Mouse (Mus musculus) left cerebral cortex, adult 11 months (tissue): ENCODE data around the gene Brk1.

Experiments used
- DNase-seq: peaks from one replicate; pipeline ENCODE4 v3.0.0; 2022; ENCODE audit warnings: low spot score

Brk1 gene

GRCm38 (mm10) chr6:113623941-113624751 is 19.6 kb downstream of the Brk1 start, which contains the start of gene Vhl:
TSS of gene Vhl (plus strand) at chr6:113623959.
- peak; percentile 77 for DNase-seq

DNA sequence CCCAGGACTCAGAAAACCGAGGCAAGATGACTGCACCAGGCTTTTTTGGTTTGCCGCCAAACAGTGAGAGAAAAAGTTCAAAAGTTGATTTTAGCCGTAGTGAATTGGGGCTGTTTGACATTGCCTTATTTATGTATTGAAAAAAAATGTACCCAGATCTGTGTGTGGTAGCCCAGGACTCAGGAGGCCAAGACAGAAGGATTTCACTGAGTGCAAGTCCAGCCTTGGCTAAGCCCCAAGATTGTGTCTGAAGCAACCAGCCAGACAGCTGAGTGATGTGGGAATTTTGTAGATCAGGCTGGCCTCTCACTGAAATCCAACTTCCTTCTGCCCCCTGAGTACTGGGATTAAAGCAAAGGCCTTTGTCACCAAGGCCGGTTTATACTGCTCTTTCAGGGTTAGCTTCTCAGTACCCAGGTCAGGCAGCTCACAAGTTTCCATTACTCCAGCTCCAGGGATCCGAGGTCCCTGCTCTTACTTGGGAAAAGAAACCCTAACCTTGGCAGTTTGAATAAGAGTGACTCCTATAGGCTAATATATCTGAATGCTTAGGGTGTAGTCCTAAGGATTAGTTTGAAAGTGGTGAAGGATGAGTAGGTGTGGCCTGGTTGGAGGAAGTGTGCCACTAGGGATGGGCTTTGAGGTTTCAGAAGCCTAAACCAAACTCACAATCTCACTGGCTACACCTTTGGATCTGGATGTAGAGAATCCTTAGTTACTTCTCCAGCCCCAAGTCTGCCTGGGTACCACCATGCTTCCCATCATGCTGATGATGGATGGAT is 20.6 kb downstream of the Brk1 start:
- no peak for DNase-seq

- DNase-seq: no peak
Observed at GRCm38 (mm10) chr6:113630322-113630721, 25.8 kb downstream of the Brk1 start.

DNA sequence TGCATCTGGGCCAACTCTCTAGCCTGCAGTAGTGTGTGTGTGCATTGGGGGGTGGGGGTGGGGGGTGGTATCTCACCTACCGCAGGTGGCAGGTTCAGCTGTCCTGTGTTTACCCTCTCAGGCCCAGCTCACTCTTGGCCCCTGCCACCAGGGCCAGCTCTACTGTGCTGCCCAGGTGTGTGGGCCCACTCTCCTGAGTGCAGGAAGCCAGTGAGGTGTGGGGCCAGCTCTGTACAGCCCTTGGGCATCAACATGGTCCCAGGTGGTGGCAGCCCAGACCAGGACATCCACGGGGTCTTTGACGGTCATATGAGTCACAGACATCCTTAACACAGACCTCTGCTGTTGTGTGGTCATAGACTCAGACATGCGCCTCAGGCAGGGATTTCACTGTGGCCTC is 28.3 kb downstream of the Brk1 start:
- no peak for DNase-seq

- DNase-seq: peak; percentile 90
Observed at GRCm38 (mm10) chr6:113638302-113639040, 33.9 kb downstream of the Brk1 start, which contains the start of gene Irak2. TSS of gene Irak2 (plus strand) at chr6:113638467.

DNA sequence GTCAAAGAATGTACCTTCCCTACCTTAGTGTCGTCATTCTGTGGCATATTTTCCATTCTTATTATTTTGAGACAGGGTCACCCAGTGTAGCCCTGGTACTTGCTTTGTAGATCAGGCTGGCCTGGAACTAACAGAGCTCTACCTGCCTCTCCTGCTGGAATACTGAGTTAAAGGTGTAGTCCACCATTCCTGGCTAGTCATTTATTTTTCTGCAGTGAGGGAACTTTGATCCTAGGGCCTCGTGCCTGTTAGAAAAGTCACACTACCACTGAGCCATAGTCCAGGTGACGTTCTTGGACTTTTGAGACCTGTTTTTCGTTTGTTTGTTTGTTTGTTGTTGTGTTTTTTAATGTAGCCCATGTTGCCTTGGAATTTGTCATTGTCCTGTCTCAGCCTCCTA is 34.6 kb downstream of the Brk1 start:
- DNase-seq: no peak

- DNase-seq: no peak
Observed at GRCm38 (mm10) chr6:113642605-113643004, 38.0 kb downstream of the Brk1 start.

DNA sequence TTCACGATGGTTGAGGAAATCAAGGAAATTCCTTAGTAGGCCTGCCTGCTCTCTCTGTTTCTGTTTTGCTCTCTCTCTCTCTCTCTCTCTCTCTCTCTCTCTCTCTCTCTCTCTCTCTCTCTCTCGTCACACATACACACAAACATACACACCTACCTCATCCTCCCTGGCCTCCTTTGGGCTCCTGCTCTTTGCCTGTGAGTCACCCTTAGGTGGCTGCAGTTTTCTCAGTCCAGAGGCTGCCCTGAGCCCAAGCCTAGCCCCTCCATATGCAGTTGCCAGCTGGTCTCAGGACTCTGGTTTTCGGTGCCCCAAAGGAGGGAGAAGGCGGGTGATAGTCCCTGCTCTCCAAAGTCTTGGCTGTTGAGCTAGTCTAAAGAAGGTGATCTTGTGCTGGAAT is 38.4 kb downstream of the Brk1 start:
- no peak for DNase-seq

DNA sequence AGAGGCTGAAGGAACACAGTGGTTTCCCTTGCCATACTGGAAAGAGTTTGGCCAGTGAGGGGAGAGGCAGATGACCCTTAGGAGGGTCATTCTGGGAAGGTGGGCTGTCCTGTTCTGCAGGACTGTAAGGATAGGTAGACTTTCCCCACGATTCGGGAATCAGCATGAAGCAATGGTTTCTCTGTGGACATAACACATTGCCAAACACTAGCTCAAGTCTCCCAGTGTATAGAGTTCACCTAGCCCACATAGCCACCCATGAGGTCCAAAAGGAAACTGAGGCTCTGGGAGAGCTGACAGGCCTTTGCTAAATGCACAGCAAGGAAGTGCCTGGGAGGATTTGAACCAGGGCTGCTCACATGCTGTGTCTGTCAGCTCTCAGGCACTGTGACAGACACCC is 39.4 kb downstream of the Brk1 start:
- DNase-seq: no peak

GRCm38 (mm10) chr6:113644808-113645207 is 40.2 kb downstream of the Brk1 start:
- no peak for DNase-seq

GRCm38 (mm10) chr6:113649346-113650196 is 45.0 kb downstream of the Brk1 start:
- no peak for DNase-seq

DNA sequence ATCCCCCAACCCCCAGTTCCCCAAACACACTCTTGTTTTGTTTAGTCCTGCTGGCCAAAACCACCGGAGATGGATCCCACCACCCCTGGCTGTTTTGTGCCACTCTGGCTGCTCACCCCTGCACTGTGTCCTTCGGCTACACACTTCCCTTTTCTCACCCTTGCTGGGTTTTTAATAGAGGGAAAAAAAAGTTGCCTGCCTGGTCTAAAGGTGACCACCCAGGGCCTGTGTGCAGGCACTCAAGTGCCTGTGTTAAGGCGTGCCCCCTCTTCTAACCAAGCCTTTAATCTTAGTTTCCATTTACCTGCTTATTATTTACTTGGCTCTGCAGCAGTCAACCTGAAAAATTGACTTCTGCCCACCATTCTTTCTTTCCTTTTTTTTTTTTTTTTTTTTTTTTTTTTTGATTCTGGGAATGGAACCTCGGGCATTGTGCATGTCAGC is 45.6 kb downstream of the Brk1 start:
- DNase-seq: no peak

DNA sequence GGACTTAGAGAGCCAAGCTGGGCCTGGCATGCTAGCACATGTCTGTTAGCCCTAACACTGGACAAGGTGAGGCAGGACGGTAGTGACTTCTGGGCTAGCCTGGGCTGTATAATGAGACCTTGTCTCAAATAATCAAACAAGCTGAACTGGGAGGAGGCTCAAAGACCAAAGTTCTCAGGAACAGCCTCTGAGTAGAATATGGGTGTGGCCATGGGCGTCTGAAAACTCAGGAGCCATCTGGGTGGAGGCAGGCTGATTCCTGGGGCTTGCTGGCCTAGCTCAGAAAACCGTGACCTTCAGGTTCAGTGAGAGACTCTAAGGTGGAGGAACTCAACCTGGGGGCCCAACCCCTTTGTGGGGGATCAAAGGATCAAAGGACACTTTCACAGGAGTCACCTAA is 47.1 kb downstream of the Brk1 start:
- no peak for DNase-seq

GRCm38 (mm10) chr6:113653551-113653950 is 49.0 kb downstream of the Brk1 start:
- DNase-seq: no peak

DNA sequence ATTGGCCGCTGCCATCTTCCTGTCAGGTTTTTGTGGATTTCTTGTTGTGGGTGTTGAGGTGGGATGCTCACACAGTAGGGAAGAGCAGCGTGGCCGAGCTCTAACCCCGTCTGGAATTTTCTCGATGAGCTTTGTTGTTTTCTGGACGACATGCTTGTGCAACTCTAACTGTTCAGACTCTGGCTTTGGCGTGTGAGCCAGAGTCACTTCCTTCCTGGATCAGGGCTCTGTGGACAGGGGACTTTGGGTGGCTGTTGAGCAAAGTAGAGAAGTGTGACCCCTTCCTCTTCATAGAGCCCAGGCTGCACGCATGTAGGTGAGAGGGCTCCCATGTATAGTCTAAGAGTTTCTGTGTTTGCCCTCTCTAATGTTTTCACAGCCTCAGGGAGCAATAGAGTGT is 49.5 kb downstream of the Brk1 start:
- DNase-seq: no peak

GRCm38 (mm10) chr6:113654753-113655397 is 50.3 kb downstream of the Brk1 start:
- DNase-seq: no peak

DNA sequence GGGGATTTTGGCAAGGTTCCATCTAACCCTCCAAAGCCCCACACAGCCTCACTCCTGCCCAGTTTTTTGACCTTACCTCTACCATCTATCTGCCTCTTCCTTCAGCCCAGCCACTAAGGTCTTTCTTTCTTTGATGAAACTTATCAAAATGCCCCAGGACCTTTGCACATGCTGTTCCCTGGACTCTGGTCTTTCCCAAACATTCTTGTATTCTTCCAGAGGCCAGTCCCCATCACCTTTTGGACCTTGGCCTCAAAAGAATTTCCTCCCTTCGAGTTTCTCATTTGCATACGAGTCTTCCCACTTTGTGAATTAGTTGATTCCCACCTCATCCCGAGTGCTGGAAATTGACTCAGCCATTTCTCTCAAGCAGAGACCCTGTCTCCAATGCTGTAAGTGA is 50.9 kb downstream of the Brk1 start:
- no peak for DNase-seq

GRCm38 (mm10) chr6:113656847-113657246 is 52.3 kb downstream of the Brk1 start:
- no peak for DNase-seq

DNA sequence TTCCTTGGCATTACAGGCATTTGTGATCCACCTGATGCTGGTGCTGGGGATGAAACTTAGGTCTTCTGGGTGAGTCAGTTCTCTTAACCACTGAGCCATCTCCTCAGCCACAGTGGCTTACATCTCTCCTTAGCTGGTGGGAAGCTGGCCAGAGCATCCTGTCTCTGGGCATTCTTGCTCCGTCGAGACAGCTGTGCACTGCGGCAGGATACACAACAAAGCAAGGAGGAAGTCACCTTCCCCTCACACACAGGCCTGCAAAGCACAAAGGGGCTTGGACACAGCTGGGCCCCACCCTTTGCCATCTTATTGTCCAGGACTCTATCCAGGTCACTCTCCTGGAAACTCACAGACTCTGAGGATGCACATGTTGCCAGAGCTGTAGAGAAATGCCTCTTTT is 53.7 kb downstream of the Brk1 start:
- DNase-seq: no peak

DNA sequence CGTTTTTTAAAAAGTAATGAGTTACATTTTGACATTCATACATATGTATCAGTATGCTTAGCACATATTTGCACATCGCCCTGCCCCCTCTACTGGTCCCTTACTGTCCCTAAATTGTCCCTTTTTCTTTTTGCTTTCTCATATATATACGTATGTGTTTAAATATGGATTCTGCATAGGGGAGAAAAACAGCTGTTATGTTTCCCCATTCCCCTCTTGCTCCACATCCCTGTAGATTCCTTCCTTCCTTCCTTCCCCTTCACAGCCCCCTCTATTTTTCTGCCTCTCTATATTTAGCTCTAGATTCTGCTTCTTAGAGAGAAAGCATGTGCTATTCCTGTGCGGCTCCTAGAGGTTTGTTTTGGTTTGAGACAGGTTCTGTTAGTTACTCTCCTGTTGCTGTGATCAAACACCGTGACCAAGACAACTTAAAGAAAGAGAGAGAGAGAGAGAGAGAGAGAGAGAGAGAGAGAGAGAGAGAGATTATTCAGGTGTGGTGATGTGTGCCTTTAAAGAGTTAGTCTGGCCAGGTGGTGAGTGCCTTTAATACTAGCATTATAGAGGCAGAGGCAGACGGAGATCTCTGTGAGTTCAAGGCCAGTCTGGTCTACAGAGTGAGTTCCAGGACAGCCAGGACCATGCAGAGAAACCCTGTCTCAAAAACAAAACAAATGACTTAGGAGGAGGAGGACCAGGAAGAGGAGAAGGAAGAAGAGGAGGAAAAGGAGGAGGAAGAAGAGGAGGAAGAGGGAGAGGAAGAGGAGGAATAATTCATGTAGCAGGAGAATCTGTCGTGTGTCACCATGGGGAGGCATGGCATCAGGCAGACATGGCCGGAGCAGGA is 55.3 kb downstream of the Brk1 start:
- DNase-seq: no peak
